Mouse (Mus musculus): ENCODE data around the gene Serping1.
"Not testable (repeated sequence)": the region's sequence is repeated elsewhere in the genome, so short reads cannot be mapped to it uniquely, and the experiment has no call there.

DNA sequence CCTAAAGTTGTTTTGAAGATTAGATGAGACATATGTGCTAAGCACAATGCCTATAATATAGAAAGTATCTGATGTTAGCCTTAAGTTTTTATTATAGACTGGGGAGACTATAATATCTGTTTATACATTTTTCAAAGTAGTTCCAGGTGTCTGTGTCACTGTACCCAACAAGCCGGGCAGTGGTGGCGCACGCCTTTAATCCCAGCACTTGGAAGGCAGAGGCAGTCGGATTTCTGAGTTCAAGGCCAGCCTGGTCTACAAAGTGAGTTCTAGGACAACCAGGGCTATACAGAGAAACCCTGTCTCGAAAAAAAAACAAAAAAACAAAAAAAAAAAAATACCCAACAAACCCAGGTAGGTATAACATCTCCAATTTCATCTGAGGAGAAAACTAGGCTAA lies 47.1 kb downstream of the Serping1 start:
- not testable (repeated sequence) for TF ChIP-seq CTCF (IDR thresholded peaks at IDR 0.05; ENCODE audit: borderline replicate concordance, extremely low read depth, insufficient read depth, insufficient read length); POLR2A (IDR thresholded peaks at IDR 0.05; ENCODE audit: borderline replicate concordance, extremely low read depth, insufficient read depth, insufficient read length, poor library complexity, severe bottlenecking)

All from brain, embryonic 14.5 days (tissue).